Mouse (Mus musculus): ENCODE data around the gene Oas1d. TPM values are rescaled to one million over a fixed set of nuclear protein-coding genes. Genes with fewer than 3 reads are reported as not detected.
"Not testable (repeated sequence)": the region's sequence is repeated elsewhere in the genome, so short reads cannot be mapped to it uniquely, and the experiment has no call there.

Gene Oas1d
- polyA plus RNA-seq, 1 experiment = not detected

GRCm38 (mm10) chr5:120895231-120895900, 19.0 kb upstream of the Oas1d start:
- no peaks in the 10 kb centered on the region for H3K4me1 ChIP-seq (ENCODE audit: control insufficient read depth, insufficient read depth, insufficient read length)
- H3K27ac ChIP-seq (ENCODE audit: insufficient read depth, low read length) = no peak overlapping the region
- H3K4me3 ChIP-seq (ENCODE audit: extremely low read depth, insufficient read depth, insufficient read length) = no peak overlapping the region
- no peaks in the 10 kb centered on the region; the same call in 1 of the 2 replicates for H3K36me3 ChIP-seq (ENCODE audit: control insufficient read depth, insufficient read depth, low read length)
- H3K27me3 ChIP-seq (ENCODE audit: control insufficient read depth, insufficient read depth, low read length) = no peaks in the 10 kb centered on the region
- TF ChIP-seq CTCF (IDR thresholded peaks at IDR 0.05; ENCODE audit: extremely low read depth, insufficient read depth, insufficient read length, insufficient replicate concordance) (no peak), POLR2A (IDR thresholded peaks at IDR 0.05; ENCODE audit: low read depth, low read length) (no peak)
- 93% methylated on average over 11 of the region's 11 CpGs for WGBS
- DNase-seq (ENCODE audit: low read depth in 1 of 2, low spot score in 2 of 2) = no peak

GRCm38 (mm10) chr5:120898307-120898706, 16.0 kb upstream of the Oas1d start:
- H3K27me3 ChIP-seq (ENCODE audit: control insufficient read depth, insufficient read depth, low read length) = no peaks in the 10 kb centered on the region
- 91% methylated on average over 6 of the region's 6 CpGs for WGBS
- no peak overlapping the region for H3K27ac ChIP-seq (ENCODE audit: insufficient read depth, low read length)
- no peaks in the 10 kb centered on the region for H3K4me1 ChIP-seq (ENCODE audit: control insufficient read depth, insufficient read depth, insufficient read length)
- H3K36me3 ChIP-seq (ENCODE audit: control insufficient read depth, insufficient read depth, low read length) = peaks cover 2% of the 10 kb centered on the region; the same call in 1 of the 2 replicates
- DNase-seq (ENCODE audit: low read depth in 1 of 2, low spot score in 2 of 2) = no peak
- TF ChIP-seq POLR2A (IDR thresholded peaks at IDR 0.05; ENCODE audit: low read depth, low read length) = no peak
- no peak for TF ChIP-seq CTCF (IDR thresholded peaks at IDR 0.05; ENCODE audit: extremely low read depth, insufficient read depth, insufficient read length, insufficient replicate concordance)
- H3K4me3 ChIP-seq (ENCODE audit: extremely low read depth, insufficient read depth, insufficient read length) = no peak overlapping the region

GRCm38 (mm10) chr5:120898726-120899125, 15.6 kb upstream of the Oas1d start:
- Histone ChIP-seq H3K36me3 (ENCODE audit: control insufficient read depth, insufficient read depth, low read length) (peaks cover 2% of the 10 kb centered on the region; the same call in 1 of the 2 replicates), H3K4me3 (ENCODE audit: extremely low read depth, insufficient read depth, insufficient read length) (no peak overlapping the region), H3K27ac (ENCODE audit: insufficient read depth, low read length) (no peak overlapping the region), H3K27me3 (ENCODE audit: control insufficient read depth, insufficient read depth, low read length) (no peaks in the 10 kb centered on the region), H3K4me1 (ENCODE audit: control insufficient read depth, insufficient read depth, insufficient read length) (no peaks in the 10 kb centered on the region)
- TF ChIP-seq POLR2A (IDR thresholded peaks at IDR 0.05; ENCODE audit: low read depth, low read length) = no peak
- no peak for TF ChIP-seq CTCF (IDR thresholded peaks at IDR 0.05; ENCODE audit: extremely low read depth, insufficient read depth, insufficient read length, insufficient replicate concordance)
- DNase-seq (ENCODE audit: low read depth in 1 of 2, low spot score in 2 of 2) = no peak

GRCm38 (mm10) chr5:120900666-120901065, 13.7 kb upstream of the Oas1d start:
- 79% methylated on average over 1 of the region's 1 CpGs for WGBS
- H3K4me1 ChIP-seq (ENCODE audit: control insufficient read depth, insufficient read depth, insufficient read length) = peaks cover 2% of the 10 kb centered on the region; the same call in 1 of the 2 replicates
- no peaks in the 10 kb centered on the region for H3K27me3 ChIP-seq (ENCODE audit: control insufficient read depth, insufficient read depth, low read length)
- H3K27ac ChIP-seq (ENCODE audit: insufficient read depth, low read length) = no peak overlapping the region
- H3K36me3 ChIP-seq (ENCODE audit: control insufficient read depth, insufficient read depth, low read length) = peaks cover 2% of the 10 kb centered on the region; the same call in 1 of the 2 replicates
- no peak overlapping the region for H3K4me3 ChIP-seq (ENCODE audit: extremely low read depth, insufficient read depth, insufficient read length)
- DNase-seq (ENCODE audit: low read depth in 1 of 2, low spot score in 2 of 2) = no peak
- TF ChIP-seq POLR2A (IDR thresholded peaks at IDR 0.05; ENCODE audit: low read depth, low read length) = no peak
- no peak for TF ChIP-seq CTCF (IDR thresholded peaks at IDR 0.05; ENCODE audit: extremely low read depth, insufficient read depth, insufficient read length, insufficient replicate concordance)

DNA sequence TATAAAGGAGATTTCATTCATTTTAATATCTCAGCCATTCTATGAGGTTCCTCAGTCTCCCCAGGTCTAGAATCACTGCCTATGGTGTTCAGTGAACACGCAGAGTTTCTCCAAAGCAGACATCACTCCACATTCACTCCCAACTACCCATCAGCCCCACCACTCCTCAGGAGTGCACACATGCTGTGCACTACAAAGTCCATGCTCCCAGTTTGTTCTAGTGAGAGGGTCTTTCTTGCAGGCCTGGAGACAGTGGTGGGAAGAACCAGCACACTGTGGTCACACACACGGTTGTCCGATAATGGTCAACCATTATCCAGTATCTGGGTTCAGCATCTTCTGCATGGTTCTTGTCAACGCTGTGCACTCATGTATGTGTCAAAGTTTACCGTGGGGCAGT, 12.3 kb upstream of the Oas1d start:
- H3K27ac ChIP-seq (ENCODE audit: insufficient read depth, low read length) = no peak overlapping the region
- H3K4me3 ChIP-seq (ENCODE audit: extremely low read depth, insufficient read depth, insufficient read length) = no peak overlapping the region
- TF ChIP-seq POLR2A (IDR thresholded peaks at IDR 0.05; ENCODE audit: low read depth, low read length) (no peak), CTCF (IDR thresholded peaks at IDR 0.05; ENCODE audit: extremely low read depth, insufficient read depth, insufficient read length, insufficient replicate concordance) (no peak)
- 0 out of 2 replicates have a peak, but pooled peaks cover 2% of the 10 kb centered on the region for H3K36me3 ChIP-seq (ENCODE audit: control insufficient read depth, insufficient read depth, low read length)
- DNase-seq (ENCODE audit: low read depth in 1 of 2, low spot score in 2 of 2) = no peak
- H3K4me1 ChIP-seq (ENCODE audit: control insufficient read depth, insufficient read depth, insufficient read length) = peaks cover 2% of the 10 kb centered on the region; the same call in 1 of the 2 replicates
- no peaks in the 10 kb centered on the region for H3K27me3 ChIP-seq (ENCODE audit: control insufficient read depth, insufficient read depth, low read length)
- 93% methylated on average over 5 of the region's 5 CpGs for WGBS

- not testable (repeated sequence) for H3K27ac ChIP-seq (ENCODE audit: insufficient read depth, low read length); DNase-seq (ENCODE audit: low read depth in 1 of 2, low spot score in 2 of 2); H3K36me3 ChIP-seq (ENCODE audit: control insufficient read depth, insufficient read depth, low read length); H3K4me1 ChIP-seq (ENCODE audit: control insufficient read depth, insufficient read depth, insufficient read length); H3K27me3 ChIP-seq (ENCODE audit: control insufficient read depth, insufficient read depth, low read length)
- H3K4me3 ChIP-seq (ENCODE audit: extremely low read depth, insufficient read depth, insufficient read length) = peak within 1 kb of the TSS; percentile 51
- 28% methylated on average over 8 of the region's 12 CpGs for WGBS
Measured at GRCm38 (mm10) chr5:120906791-120907733, 7.3 kb upstream of the Oas1d start, which contains the start of gene Oas1a. Gene Oas1a, minus strand, starts transcription at chr5:120907521.

Data from spleen, adult 2 months (tissue).